Mouse (Mus musculus): ENCODE results near the gene Gm11992.
A peak's percentile ranks its signal among the peaks of the same experiment; 100 is the strongest.

The Gm11992 gene

DNA sequence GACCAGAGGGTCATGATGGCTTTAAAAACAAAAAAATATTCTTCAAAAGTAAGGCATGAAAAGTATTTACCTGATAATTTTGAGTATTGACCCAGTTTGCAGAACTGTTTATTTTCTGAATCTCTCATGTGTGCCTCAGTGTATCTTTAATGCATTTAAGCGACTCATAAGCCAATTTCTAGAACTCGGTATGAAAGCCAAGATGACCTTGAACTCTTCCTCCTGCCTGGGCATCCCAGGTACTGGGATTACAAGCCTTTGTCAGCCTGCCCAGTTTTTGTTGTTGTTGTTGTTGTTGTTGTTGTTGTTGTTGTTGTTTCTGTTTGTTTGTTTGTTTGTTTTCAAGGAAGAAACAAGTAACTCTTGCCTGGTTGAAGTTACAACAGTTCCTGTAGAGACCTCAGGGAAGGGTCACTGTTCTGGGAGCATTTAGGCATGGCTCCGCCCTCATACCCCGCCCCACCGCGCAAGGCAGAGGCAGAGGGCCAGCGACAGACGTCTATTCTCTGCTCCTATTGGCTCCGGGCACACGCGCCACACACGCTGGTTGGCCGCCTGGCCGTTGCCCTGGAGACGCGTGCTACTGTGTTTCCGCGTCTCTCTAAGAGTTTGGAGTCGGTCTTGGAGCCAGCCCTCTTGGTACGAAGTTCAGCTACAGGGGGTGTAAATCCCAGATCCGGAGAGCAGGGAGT, at the start of gene Gm11992:
Gm11992 (plus strand) TSS at position 584 of the 692 bp plus-strand sequence.
- peak; percentile 97 for DNase-seq

DNA sequence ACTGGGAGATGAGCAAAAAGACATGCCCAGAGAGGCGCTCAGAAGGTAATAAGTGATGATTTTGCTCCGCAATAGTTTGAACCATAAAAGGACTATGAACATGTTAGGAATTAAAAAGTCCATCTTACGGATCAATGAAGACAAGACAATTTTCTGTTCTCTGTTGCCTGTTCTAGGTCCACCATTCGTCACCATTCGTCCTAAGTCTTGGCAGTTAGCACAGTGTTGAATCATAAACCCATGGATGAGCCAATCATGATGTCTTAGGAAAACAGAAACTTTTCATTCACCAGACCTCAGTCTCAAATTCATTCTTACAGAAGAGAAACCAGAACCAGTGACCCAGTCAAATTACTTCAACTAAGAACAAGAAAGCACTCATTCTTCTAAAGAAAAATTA, 39.6 kb upstream of the Gm11992 start:
- peak; percentile 29 for DNase-seq

DNA sequence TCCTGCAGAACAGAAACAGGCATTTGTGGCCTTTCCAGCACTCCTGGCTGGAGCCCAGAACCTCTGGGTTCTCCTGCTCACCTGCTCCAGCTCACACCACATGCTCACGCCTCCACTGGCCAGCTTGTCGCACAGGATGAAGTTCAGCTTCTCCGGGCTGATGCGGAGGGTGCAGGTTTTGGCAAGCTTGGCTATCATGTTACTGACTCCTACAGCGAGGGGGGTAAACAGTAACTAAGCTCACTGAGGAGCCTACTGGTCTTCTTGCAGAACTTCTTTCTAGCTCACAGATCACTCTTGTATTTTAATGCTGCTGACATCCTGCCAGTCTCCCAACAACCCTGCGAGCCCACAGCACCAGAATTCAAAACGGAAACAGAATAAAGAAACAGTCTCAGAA, 38.0 kb upstream of the Gm11992 start:
- DNase-seq = peak; percentile 90

DNA sequence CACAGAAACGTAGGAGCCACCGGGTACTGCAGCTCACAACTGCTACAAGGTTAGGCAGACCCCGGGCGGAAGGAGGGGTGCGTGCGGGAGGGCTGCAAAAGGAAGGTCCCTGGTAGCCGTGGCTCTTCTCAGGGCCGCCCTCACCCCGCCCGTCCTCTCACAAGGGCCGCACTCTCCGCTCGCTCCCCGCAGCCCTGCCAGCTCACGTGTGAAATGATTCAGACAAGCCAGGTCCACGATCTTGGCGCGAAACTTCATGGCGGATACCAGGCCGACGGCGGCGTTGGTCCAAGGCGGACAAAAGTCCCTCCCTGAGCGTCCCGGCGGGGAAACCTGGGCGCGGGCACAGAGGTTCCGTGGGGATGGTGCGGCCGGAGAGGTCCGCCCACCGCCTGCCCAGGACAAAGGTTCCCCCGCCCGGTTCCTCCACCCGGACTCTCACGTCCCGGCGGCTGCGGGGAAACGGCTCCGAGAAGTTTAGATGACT, 37.5 kb upstream of the Gm11992 start, which contains the start of gene Hus1:
Hus1 (minus strand) TSS at position 339 of the 487 bp plus-strand sequence.
- peak; percentile 85 for DNase-seq

DNA sequence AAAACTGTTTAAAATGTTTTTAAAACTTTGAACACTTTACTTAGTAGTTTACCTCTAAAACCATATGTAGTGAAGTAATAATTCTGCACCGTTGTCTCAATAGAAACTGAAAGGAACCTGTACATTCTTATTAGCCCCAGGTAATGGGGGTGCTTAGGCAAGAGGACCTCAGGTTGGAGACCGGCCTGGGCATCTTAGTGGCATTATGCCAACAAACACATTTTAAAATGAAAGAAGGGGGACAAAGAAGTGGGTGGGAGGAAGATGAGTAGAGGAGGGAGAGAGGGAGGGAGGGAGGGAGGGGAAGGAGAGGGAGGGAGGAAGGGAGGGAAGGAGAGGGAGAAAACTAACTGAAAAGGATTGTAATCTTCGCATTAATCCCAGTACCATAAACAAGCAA, 37.0 kb upstream of the Gm11992 start:
- no peak for DNase-seq

DNA sequence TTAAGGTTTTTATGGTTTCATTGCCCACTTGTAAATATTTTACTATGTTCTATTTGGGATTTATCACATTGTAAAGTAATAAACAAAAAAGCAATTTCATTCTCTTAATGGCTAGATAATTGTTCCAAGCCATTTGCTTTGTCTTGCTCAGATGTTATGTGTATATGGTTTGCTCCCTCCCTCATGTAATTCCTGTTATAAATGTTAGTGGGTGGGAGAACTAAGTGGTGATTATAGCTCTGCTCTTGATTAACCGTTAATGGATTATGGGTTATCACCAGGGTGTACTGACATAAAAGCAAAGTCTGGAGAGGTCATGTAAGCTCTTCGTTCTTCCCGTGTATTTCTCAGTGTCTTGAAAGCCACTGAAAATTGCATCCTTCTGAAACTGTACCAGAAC, 33.7 kb upstream of the Gm11992 start:
- no peak for DNase-seq

DNA sequence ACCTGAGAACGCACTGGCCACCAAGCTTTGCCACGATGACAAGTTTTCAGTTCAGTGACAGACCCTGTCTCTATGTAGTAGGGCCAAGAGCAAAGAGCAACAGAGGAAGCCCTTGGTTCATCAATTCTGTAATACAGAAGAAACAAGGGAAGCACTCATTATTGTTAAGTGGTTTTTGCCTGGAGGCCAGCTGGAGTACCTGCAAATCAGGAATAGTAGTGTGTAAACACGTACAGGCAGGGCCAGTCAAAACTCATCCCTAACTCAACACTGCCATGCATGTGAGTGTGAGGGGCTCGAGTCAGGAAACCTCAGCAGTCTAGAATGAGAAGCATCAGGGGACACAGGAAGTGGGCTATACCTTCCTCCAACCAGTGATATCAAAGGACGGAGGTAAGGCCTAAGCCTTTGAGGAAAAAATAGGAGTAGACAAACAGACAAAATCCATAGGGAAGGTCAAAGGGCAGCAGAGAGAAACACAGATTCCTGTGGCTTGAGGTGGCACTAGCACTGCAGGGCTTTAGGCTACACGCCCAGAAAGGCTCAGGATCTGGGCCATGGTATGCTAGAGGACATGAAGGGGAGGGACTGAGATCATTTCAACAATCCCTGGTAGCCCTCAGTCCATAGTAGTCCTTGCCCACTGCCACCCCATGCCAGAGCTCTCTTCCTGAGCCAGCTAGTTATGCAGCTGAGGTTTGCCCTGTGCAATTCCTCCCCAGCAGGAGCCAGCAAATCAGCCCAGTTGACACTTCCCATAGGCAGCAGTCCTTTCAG, 29.7 kb upstream of the Gm11992 start:
- DNase-seq = no peak

DNA sequence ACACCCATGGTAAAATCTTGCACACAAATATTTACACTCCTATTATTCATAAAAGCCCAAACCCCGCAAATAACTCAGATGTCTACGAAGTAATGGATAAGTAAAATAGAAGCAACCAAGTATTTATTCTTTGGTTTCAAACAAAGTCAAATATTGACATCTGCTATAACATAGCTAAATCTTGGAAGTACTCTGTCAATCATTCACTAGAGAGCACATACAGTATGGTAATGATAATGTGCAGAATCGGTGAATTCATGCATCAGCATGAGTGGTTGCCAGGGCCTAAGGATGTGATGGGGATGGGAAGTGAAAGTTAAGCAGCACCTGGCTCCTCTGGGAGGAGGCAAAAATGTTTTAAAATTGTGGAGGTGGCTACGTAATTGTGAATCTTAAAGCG, 28.2 kb upstream of the Gm11992 start:
- no peak for DNase-seq

DNA sequence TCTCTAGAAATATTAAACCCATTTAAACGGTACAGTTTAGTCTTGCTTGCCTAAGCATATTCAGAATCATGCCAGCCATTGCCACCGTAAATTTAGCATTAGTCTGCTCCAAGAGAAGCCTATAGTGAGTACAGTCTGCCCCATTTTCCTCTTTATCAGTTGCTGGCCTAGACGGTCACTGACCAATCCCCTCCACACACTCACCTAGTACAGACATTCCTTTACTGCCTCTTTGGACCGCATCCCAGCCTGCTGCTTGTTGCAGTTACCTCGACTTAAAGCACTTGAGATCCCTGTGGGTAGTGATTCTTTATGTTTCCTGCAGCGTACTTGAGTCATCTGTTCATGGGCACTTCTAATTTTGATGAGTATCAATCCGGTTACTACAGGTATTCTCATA, 23.6 kb upstream of the Gm11992 start:
- no peak for DNase-seq

DNA sequence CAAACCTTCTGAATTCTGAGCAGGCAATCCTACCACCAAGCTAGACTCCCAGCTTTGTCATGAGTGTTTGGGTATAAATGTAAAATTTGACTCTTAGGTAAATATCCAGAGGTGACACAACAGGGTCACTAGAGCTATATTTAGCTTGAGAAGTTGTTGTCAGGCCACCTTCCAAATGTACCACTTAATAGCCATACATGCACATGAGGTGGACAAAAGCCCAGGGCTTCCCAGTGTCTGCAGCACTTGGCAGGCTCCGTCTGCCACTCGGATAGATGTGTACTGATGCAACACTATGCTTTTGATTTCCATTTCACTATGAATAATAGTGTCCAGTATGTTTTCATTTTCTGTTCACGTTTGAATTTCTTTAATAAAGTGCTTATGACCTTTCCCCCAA, 23.2 kb upstream of the Gm11992 start:
- DNase-seq = no peak

DNA sequence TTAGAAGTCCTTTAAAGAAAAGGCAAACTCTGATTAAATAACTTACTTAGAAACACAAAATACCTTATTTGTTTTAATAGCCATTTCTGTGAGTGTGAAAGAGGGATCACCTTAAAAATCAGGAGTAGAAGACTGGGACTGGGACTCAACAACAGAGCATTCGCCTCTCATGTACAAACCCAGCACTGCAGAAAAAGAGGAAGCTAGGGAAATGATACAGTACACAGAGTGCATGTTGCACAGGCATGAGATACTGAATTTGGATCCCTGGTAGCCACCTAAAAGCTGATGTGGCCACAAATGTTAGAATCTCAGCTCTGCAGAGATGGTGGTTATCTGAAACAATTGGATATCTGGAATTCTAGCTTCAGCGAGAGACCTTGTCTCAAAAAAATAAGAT, 16.9 kb upstream of the Gm11992 start:
- no peak for DNase-seq

DNA sequence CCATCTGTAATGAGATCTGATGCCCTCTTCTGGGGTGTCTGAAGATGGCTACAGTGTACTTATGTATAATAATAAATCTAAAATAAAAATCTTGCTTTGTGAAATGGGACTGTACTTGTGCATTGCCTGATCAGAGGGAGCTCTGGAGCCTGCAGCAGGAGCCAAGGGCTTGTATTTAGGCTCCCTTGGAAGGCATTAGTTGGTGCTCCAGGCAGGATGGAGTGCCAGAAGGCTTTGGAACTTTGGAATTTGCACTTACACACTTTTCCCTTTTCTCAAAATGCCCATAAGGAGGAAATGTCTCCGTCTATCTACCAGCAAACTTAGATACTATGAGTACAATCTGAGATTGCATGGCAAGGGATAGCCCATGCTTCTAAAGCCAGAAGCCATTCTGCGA, 1.8 kb upstream of the Gm11992 start:
- peak; percentile 20 for DNase-seq

DNA sequence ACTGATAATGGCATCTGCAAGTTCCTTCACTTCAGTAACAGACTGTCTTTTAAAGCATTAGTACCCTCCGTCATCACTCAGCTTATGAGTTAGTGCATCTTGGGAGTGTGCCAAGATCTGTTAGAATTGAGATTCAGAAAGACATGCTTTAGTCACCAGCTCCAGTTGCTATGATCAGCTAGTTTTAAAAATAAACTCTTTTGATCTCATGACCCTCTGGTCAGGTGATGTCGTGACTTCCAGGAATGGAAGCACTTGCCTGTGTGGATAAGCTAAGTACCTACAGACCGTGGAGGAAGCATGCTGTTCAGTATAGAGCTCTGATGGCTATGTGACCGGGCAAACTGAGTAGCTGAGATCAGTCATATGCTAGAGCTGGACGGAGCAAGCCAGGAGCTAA, 1.4 kb upstream of the Gm11992 start:
- DNase-seq = peak; percentile 40

DNA sequence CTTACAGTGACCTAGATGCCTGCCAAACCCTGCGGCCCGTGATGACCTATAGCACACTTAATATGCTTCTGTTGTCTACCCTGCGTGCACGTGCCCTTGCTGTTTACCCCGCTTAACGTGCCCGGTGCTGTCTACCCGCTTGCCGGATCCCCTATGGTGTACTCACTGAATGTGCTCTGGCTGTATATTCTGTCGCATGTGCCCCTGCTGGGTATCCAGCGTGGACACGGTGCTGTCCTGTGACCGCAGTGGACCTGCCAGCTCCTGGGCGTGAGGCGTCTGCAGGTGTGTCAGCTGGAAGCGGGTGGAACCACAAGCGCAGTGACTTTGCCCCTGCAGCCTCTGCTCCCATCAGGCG, 288 bp downstream of the Gm11992 start, which contains the start of gene Sun3:
Sun3 (minus strand) TSS at position 289 of the 358 bp plus-strand sequence.
- no peak for DNase-seq

DNA sequence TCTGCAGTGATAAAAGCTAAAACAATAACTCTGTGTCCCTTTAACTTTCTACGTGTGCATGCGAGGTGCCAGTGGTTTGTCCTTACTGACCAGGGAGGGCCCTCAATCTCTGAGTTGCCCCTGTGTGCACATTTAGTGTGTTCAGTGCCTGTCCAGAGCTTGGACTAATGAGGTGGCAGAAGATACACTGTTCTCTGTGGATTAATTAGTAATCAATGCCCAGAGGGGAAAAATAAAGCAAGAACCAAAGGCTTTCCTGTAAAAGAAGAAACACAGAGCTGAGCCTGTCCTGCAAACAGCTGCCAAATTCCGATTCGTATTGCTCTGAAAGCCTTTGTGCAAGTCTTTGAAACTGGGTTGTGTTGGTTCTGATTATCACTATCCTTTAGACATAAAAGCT, 1.8 kb downstream of the Gm11992 start:
- peak; percentile 29 for DNase-seq

DNA sequence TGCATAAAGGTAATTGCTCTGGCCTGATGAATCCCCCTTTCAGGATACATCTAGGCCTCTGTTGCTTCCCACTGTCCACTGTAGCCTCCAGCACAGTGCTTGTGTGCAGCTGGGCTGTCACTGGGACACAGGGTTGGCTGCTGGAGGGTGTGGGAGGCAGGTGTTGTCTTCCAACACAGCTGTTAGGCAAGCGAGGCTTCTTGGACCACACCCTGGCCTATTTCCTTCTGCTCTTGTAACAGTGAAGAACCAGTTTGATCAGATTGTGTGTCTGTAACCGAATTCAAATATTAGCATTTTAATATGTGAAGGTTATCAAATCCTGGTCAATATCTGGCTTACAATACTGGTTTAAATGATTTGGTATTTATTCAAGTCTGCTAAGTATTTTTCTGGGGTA, 3.5 kb downstream of the Gm11992 start:
- DNase-seq = no peak

DNA sequence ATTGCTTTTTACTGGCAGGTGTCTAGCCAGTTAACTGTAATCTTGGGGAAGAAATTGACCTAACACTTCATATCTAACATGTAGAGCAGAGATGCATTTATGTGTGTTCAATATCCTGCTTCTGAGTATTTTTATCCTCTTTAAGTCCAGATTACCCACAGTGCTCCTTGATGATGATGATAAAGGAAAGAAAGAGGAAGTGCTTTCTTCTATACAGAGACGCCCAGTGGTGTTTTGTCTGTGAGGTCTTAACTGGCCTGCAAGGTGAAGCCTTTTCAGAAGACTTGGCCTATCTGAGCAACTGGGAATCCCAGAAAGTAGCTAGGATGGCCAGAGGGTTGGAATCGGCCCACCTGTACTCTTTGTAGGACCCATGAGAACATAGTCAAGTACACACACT, 8.5 kb downstream of the Gm11992 start:
- no peak for DNase-seq

DNA sequence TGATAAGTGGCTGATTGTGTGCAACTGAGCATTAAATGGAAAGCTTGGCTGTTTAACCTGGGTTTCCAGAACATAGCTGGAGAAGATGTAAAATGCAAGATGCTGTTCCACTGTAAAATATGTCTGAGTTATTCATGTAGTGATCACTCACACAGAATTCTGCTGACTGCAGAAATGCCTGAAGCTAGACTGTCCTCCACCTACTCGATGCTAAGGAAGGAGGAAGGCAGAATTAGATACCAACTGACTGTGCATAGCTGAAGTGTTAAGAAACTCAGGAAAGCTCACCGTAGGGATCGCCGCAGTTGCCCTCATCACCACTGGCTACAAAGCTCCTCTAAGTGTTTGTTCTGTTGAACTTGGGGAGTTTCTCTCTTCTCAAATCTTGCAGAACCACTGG, 9.3 kb downstream of the Gm11992 start:
- no peak for DNase-seq

DNA sequence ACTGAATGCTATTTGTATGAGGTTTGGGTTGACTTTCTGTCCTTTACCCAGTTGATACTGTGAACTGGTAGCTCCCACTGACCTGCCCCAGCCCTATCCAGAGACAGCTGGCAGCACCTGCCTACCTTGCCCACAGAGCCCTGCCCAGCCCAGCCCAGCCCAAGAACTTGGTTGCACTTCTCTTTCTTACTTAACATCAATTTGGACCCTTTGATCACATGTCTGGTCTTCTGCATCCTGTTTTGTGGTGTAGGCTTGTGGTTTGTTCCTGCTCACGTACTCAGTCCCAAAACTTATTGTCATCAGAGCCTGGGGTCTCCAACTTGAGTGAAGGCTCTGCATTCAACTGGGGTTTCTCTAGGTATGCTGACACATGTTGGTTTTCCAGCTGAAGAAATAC, 11.6 kb downstream of the Gm11992 start:
- no peak for DNase-seq

DNA sequence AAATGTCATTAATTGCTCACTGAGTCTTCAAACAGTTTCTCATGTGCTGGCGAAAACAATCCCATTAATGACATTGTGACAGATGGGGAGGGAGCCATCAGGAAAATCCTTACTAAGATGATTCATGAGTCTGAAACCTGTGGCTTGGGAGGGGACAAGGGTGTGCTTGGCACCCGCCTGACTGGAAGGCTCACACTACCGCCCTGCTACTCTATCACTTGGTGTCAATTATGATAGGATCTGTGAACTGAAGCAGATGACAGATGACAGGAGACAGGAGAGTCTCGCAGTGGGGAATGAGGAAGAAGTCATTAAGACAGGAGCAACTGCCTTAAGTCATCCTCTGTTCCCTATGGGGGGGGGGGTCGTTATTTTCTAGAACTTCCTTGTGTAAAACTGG, 12.1 kb downstream of the Gm11992 start:
- no peak for DNase-seq

DNA sequence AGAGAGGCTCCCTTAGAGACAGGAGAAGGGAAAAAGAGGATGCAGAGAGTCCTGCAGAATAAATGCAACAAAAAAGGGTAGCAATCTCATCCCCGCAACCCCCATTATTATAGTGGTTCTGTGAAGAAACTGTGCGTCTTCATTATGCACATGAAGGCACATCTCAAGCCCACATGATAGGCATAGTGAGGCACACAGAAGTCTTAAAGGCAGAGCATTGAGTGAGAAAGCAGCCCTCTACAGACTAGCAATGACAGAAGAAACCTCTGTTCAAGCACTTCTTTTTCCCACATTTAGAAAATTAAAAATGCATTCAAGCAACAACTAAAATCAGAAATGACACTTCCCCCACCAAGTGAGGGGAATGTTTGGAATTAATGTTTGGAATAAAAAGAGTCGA, 28.1 kb downstream of the Gm11992 start:
- DNase-seq = no peak

DNA sequence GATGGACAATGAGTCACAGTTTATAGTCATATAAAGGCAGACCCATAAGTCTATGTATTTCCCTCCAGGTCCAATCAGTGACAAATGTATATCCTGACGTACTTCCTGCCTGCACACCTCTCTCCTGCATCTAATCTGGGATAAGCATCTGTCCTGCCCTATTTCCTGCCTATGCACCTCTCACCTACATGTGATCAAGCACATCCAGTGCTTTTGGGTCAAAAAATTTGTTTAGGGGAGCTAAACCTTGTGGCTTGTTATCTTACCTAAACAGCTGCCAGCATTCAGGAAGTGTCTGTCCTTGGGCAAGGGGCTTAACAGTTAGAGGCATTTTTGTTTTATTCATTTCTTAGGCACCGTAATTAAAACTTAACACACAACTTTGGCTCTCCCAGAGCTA, 64.8 kb downstream of the Gm11992 start:
- DNase-seq = no peak

DNA sequence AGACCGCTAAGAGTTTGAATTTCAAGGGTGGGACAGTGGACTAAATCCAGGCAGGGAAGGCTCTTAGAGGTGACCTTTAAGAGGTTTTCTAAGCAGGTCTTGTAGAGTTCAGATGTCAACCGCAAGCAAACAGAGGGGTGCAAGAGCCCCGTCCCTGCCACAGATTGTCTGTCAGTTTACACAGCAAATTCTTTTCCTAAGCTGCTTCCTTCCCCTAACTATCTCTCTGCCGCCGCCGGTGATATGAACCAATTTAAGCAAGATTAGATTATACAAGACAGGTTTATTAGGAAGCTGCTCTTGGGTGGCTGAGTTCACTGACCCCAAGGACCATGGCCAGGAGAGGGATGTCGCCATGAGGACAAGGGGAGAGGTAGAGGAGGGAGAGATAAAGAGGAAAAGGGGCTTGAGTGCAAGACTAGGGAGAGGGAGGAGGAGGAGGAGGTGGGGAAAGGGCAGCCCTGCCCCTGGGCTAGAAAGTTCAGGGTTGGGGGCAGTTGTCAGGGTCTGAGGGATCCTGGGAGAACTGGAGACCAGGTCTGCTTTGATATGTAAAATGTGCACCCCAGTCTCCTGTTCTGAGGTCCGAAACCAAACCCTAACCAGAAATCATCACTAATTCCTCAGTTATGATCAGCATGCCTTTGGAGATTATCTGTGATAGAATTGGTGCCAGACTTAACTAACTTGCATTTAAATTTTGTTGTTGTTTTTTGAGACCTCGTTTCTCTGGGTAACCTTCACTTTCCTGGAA, 67.2 kb downstream of the Gm11992 start:
- DNase-seq = no peak

DNA sequence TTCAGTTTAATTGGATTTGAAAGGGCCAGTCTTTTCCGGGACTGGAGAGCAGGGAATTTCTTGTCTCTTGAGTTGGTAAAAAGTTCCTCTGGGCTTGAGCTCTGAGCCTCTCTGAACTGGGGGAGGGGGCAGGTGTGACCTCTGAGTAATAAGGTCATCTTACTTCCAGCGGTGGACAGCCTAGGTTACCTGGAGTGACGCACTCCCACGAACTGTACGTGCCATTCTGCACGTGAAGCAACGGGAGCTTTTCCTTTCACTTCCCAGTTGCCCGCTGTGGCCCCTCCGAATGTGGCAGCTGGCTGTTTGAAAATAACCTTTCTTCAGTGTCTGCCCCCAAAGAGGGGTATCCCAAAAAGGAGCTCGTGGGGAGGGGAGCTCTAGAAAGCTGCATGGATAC, 67.7 kb downstream of the Gm11992 start:
- no peak for DNase-seq

All from kidney, adult 11 months (tissue).